ENCODE assay signal across 11 mouse cellular contexts in genomic region chr1:180919686-180920085, GRCm38 (mm10). TPM values are rescaled to one million over a fixed set of nuclear protein-coding genes. Genes with fewer than 3 reads are reported as not detected.
DNase-seq lines count a peak whose midpoint lies in the region; ATAC-seq and TF ChIP-seq lines count a peak whose summit lies in the region.
"Had no signal": no experiment of that assay in that cellular context is flagged by ENCODE, and none has a peak within 500 bp of the region (broad histone marks: within the 10 kb centered on the region; RNA-seq: fewer than 3 reads in every experiment).

No protein-coding gene starts in this region.

- no peak overlapping the region for H3K9ac ChIP-seq in forebrain, postnatal 0 days
- no peak overlapping the region for H3K9ac ChIP-seq in forebrain, embryonic 15.5 days (replicated peaks)
- no peak overlapping the region for H3K9ac ChIP-seq in liver, embryonic 11.5 days (ENCODE audit: low read depth, low read length)

- no peaks in the 10 kb centered on the region for H3K27me3 ChIP-seq in forebrain, postnatal 0 days (ENCODE audit: insufficient read depth, low read length)
- H3K27me3 ChIP-seq in forebrain, embryonic 15.5 days = no peaks in the 10 kb centered on the region
- H3K27me3 ChIP-seq in liver, embryonic 11.5 days (replicated peaks; ENCODE audit: control insufficient read depth, insufficient read depth, low read length) = no peaks in the 10 kb centered on the region
- H3K27me3 ChIP-seq: Patski had no signal

- 33% methylated on average over 8 of the region's 8 CpGs for WGBS in forebrain, postnatal 0 days
- 33% methylated on average over 8 of the region's 8 CpGs for WGBS in forebrain, embryonic 15.5 days
- 35% methylated on average over 8 of the region's 8 CpGs for WGBS in liver, embryonic 11.5 days

- no peaks in the 10 kb centered on the region for H3K4me1 ChIP-seq in forebrain, postnatal 0 days (ENCODE audit: insufficient read depth)
- no peaks in the 10 kb centered on the region for H3K4me1 ChIP-seq in forebrain, embryonic 15.5 days
- H3K4me1 ChIP-seq in liver, embryonic 11.5 days (replicated peaks; ENCODE audit: control insufficient read depth, insufficient read depth, low read length) = no peaks in the 10 kb centered on the region; the same call in 1 of the 2 replicates

- DNase-seq in forebrain, postnatal 0 days = no peak
- DNase-seq in thymus, postnatal 4 days = peak; percentile 61
- no peak for DNase-seq in thymus, postnatal 10 days (ENCODE audit: low spot score in 2 of 2)
- DNase-seq in liver, embryonic 11.5 days (ENCODE audit: low spot score) = no peak
- no peak for DNase-seq in right cerebral cortex, postnatal 14 days
- DNase-seq in gastrocnemius, postnatal 25 days = no peak
- DNase-seq in spleen, postnatal 36 days (ENCODE audit: low spot score in 2 of 2) = no peak

- H3K27ac ChIP-seq in forebrain, postnatal 0 days (ENCODE audit: low read depth, low read length) = no peak overlapping the region
- no peak overlapping the region for H3K27ac ChIP-seq in forebrain, embryonic 15.5 days (replicated peaks)
- H3K27ac ChIP-seq in liver, embryonic 11.5 days (ENCODE audit: low read depth, low read length) = no peak overlapping the region

- H3K9me3 ChIP-seq in forebrain, postnatal 0 days (ENCODE audit: low read length) = no peaks in the 10 kb centered on the region
- H3K9me3 ChIP-seq in forebrain, embryonic 15.5 days = no peaks in the 10 kb centered on the region
- H3K9me3 ChIP-seq in liver, embryonic 11.5 days (ENCODE audit: control insufficient read depth, low read length) = no peaks in the 10 kb centered on the region

- no peak overlapping the region for H3K4me3 ChIP-seq in forebrain, postnatal 0 days (ENCODE audit: low read depth, low read length)
- H3K4me3 ChIP-seq in forebrain, embryonic 15.5 days = no peak overlapping the region
- H3K4me3 ChIP-seq in liver, embryonic 11.5 days (ENCODE audit: low read depth, low read length) = no peak overlapping the region
- H3K4me3 ChIP-seq: erythroblast, embryonic 14.5 days had no signal

- H3K36me3 ChIP-seq in forebrain, postnatal 0 days (ENCODE audit: insufficient read depth) = no peaks in the 10 kb centered on the region
- no peaks in the 10 kb centered on the region for H3K36me3 ChIP-seq in forebrain, embryonic 15.5 days
- H3K36me3 ChIP-seq in liver, embryonic 11.5 days (ENCODE audit: control insufficient read depth, insufficient read depth, low read length) = no peaks in the 10 kb centered on the region

- peak; percentile 36 for TF ChIP-seq CTCF in forebrain, postnatal 0 days (IDR thresholded peaks at IDR 0.05; ENCODE audit: low read depth)

- H3K4me2 ChIP-seq in forebrain, postnatal 0 days (ENCODE audit: low read depth) = no peak overlapping the region
- H3K4me2 ChIP-seq in forebrain, embryonic 15.5 days (replicated peaks) = no peak overlapping the region
- H3K4me2 ChIP-seq in liver, embryonic 11.5 days = no peak overlapping the region

- no peak for ATAC-seq in forebrain, postnatal 0 days
- ATAC-seq in forebrain, embryonic 15.5 days (replicated peaks) = no peak
- peak; percentile 79 for ATAC-seq in liver, embryonic 11.5 days (replicated peaks; ENCODE audit: low FRiP score)
- ATAC-seq: Patski had no signal

RNA-seq across cellular contexts. Expression of gene Lefty1, which starts 15.1 kb away (rescaled TPM):
- not detected in 2 replicates for total RNA-seq in forebrain, postnatal 0 days (2014; rRNA removed)
- polyA plus RNA-seq in forebrain, postnatal 0 days (2015; fragmentation: Nextera tagmentation; extraction: Ambion mirVana) = 0.33 and 0.35 TPM in 2 replicates
- polyA plus RNA-seq in forebrain, embryonic 15.5 days (2015; fragmentation: Nextera tagmentation; extraction: Ambion mirVana) = 0.22 and 0.23 TPM in 2 replicates
- polyA plus RNA-seq in liver, embryonic 11.5 days (2014; fragmentation: Nextera tagmentation; extraction: Ambion mirVana) = 7.3 and 9.5 TPM in 2 replicates
- under 1 TPM in 1 of 2 experiments, not detected in 1; 0.33 TPM for total RNA-seq in gastrocnemius, postnatal 25 days (2021)
- total RNA-seq: neutrophil, adult 5-6 weeks had no signal

RNA-seq across cellular contexts. Expression of gene Pycr2, which starts 15.6 kb away (rescaled TPM):
- 64.2 and 81.2 TPM in 2 replicates for total RNA-seq in forebrain, postnatal 0 days (2014; rRNA removed)
- 68.4 and 70.5 TPM in 2 replicates for polyA plus RNA-seq in forebrain, postnatal 0 days (2015; fragmentation: Nextera tagmentation; extraction: Ambion mirVana)
- polyA plus RNA-seq in forebrain, embryonic 15.5 days (2015; fragmentation: Nextera tagmentation; extraction: Ambion mirVana) = 85.1 and 88.7 TPM in 2 replicates
- 162 and 171 TPM in 2 replicates for polyA plus RNA-seq in liver, embryonic 11.5 days (2014; fragmentation: Nextera tagmentation; extraction: Ambion mirVana)
- total RNA-seq in gastrocnemius, postnatal 25 days (2021) = 10 to 100 TPM; 12.4 to 14.1 TPM

RNA-seq across cellular contexts. Expression of gene Tmem63a, which starts 22.5 kb away (rescaled TPM):
- 1.3 and 3.2 TPM in 2 replicates for total RNA-seq in forebrain, postnatal 0 days (2014; rRNA removed)
- polyA plus RNA-seq in forebrain, postnatal 0 days (2015; fragmentation: Nextera tagmentation; extraction: Ambion mirVana) = 1.8 and 2.1 TPM in 2 replicates
- polyA plus RNA-seq in forebrain, embryonic 15.5 days (2015; fragmentation: Nextera tagmentation; extraction: Ambion mirVana) = 1.6 and 2.2 TPM in 2 replicates
- polyA plus RNA-seq in liver, embryonic 11.5 days (2014; fragmentation: Nextera tagmentation; extraction: Ambion mirVana) = 7.8 and 8.3 TPM in 2 replicates
- 10 to 100 TPM; 11.7 to 12.4 TPM for total RNA-seq in gastrocnemius, postnatal 25 days (2021)

RNA-seq across cellular contexts. Expression of gene Lefty2, which starts 26.8 kb away (rescaled TPM):
- 21.1 and 21.2 TPM in 2 replicates for total RNA-seq in forebrain, postnatal 0 days (2014; rRNA removed)
- polyA plus RNA-seq in forebrain, postnatal 0 days (2015; fragmentation: Nextera tagmentation; extraction: Ambion mirVana) = 11.3 and 17.3 TPM in 2 replicates
- 3.7 and 4.5 TPM in 2 replicates for polyA plus RNA-seq in forebrain, embryonic 15.5 days (2015; fragmentation: Nextera tagmentation; extraction: Ambion mirVana)
- polyA plus RNA-seq in liver, embryonic 11.5 days (2014; fragmentation: Nextera tagmentation; extraction: Ambion mirVana) = not detected in 2 replicates
- not detected for total RNA-seq in gastrocnemius, postnatal 25 days (2021)
- total RNA-seq: neutrophil, adult 5-6 weeks had no signal
- polyA plus RNA-seq: erythroblast, embryonic 14.5 days had no signal
